ENCODE assay signal across 20 mouse cellular contexts in the genomic region with DNA sequence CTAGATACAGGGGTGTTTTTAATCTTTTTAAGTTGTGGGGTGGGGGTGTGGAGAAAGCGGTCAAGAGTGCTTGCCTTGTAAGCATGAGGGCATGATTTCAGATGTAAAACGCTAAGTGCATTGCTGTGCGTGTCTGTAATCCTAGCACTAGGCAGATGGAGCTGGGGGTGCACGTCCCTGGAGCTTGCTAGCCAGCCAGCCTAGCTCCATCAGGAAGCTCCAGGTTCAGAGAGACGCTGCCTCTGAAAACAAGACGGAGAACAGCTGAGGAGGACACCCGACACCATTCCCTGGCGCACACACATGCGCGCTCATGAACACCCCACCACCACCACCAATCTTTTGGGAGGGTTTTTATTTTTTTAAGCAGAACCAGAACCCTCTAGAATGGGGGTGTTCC. TPM values are rescaled to one million over a fixed set of nuclear protein-coding genes. Genes with fewer than 3 reads are reported as not detected.
A peak's percentile ranks its signal among the peaks of the same experiment; 100 is the strongest.
DNase-seq lines count a peak whose midpoint lies in the region.
"Had no signal": no experiment of that assay in that cellular context is flagged by ENCODE, and none has a peak within 500 bp of the region (broad histone marks: within the 10 kb centered on the region; RNA-seq: fewer than 3 reads in every experiment).

No protein-coding gene starts in this region.

- DNase-seq in embryo, embryonic 11 days = peak; percentile 20
- DNase-seq in embryo, embryonic 10.5 days (ENCODE audit: low spot score) = no peak
- DNase-seq in layer of hippocampus, adult 11-12 months (ENCODE audit: low spot score) = peak; percentile 49
- no peak for DNase-seq in layer of hippocampus, postnatal 25 days (ENCODE audit: extremely low spot score in 1 of 2, low spot score in 1 of 2)
- peak; percentile 77 for DNase-seq in brain, adult 2 months (ENCODE audit: low read depth, low spot score)
- peak; percentile 48 to 49 for DNase-seq in layer of hippocampus, adult 8-10 months (ENCODE audit: low spot score in 2 of 2)
- no peak for DNase-seq in lung, adult 18-20 months
- DNase-seq in urinary bladder, adult 18-20 months (ENCODE audit: low spot score in 2 of 2) = no peak
- DNase-seq: adrenal gland, adult 8-10 months; cerebellum, adult 11-12 months; cerebellum, postnatal 25 days; gastrocnemius, postnatal 10 days; heart, adult 2 months; kidney, adult 11 months; kidney, postnatal 10 days; left cerebral cortex, postnatal 4 days; liver; lung, postnatal 10 days; midbrain, embryonic 14.5 days; thymus, postnatal 25 days had no signal

RNA-seq across cellular contexts. Expression of a gene that starts 15.9 kb away (rescaled TPM):
- total RNA-seq in layer of hippocampus, postnatal 25 days (2021) = 1 to 10 TPM; 4.3 to 9.1 TPM
- 10 to 100 TPM in 1 of 4 experiments, 1 to 10 TPM in 3; 6.0 to 12.4 (median 8.1) TPM for total RNA-seq in layer of hippocampus, adult 8-10 months (2022)

RNA-seq across cellular contexts. Expression of a gene that starts 48.4 kb away (rescaled TPM):
- total RNA-seq in layer of hippocampus, postnatal 25 days (2021) = 10 to 100 TPM in 1 of 2 experiments, 1 to 10 TPM in 1; 9.9 to 14.4 TPM
- total RNA-seq in layer of hippocampus, adult 8-10 months (2022) = 10 to 100 TPM; 11.4 to 13.4 (median 12.1) TPM

Comparison
In these comparisons a context has a peak if more than half of its experiments do, and no peak if none do; other contexts are left out.
1. DNase-seq: peak in embryo, embryonic 11 days (single experiment), layer of hippocampus, adult 11-12 months (single experiment), brain, adult 2 months (single experiment) and layer of hippocampus, adult 8-10 months (2 of 2); none in embryo, embryonic 10.5 days (single experiment), layer of hippocampus, postnatal 25 days (0 of 2), lung, adult 18-20 months (0 of 2) and urinary bladder, adult 18-20 months (0 of 2).